Mouse (Mus musculus) intestine, embryonic 15.5 days (tissue): ENCODE results near the gene Mmp23. TPM values are rescaled to one million over a fixed set of nuclear protein-coding genes. Genes with fewer than 3 reads are reported as not detected.
"Not testable (repeated sequence)": the region's sequence is repeated elsewhere in the genome, so short reads cannot be mapped to it uniquely, and the experiment has no call there.

ENCODE experiments used
- ATAC-seq: fragments of 200-750 bp; cut with Nextera tagmentation; 2 replicates; pipeline ENCODE4 v1.8.0; 2017; ENCODE audit warnings: moderate TSS enrichment, moderate library complexity
- H3K27ac ChIP-seq: fragments of 300-500 bp; sonication (generic); 2 replicates; pipeline ENCODE4 v1.5.1; 2015; ENCODE audit warnings: mild to moderate bottlenecking, inconsistent platforms
- H3K27me3 ChIP-seq: fragments of 300-500 bp; sonication (generic); replicated peaks from 2 replicates; pipeline ENCODE4 v1.6.1; 2015; ENCODE audit warnings: inconsistent platforms
- H3K36me3 ChIP-seq: fragments of 300-500 bp; sonication (generic); 2 replicates; pipeline ENCODE4 v1.6.1; 2015; ENCODE audit warnings: inconsistent platforms
- H3K4me1 ChIP-seq: fragments of 300-500 bp; sonication (generic); replicated peaks from 2 replicates; pipeline ENCODE4 v1.6.1; 2015; ENCODE audit warnings: inconsistent platforms
- H3K4me2 ChIP-seq: fragments of 300-500 bp; sonication (generic); replicated peaks from 2 replicates; pipeline ENCODE4 v1.6.1; 2015; ENCODE audit warnings: mild to moderate bottlenecking, inconsistent platforms
- H3K4me3 ChIP-seq: fragments of 300-500 bp; sonication (generic); replicated peaks from 2 replicates; pipeline ENCODE4 v1.5.1; 2015; ENCODE audit warnings: inconsistent platforms
- H3K9ac ChIP-seq: fragments of 300-500 bp; sonication (generic); 2 replicates; pipeline ENCODE4 v1.6.1; 2015; ENCODE audit warnings: inconsistent platforms
- H3K9me3 ChIP-seq: fragments of 300-500 bp; sonication (generic); 2 replicates; pipeline ENCODE4 v1.6.1; 2016; ENCODE audit warnings: inconsistent platforms
- WGBS: fragments of 180-500 bp; shearing (Covaris S2); methylation state at CpG from one replicate; pipeline ENCODE4 v1.1.7; 2015; 5-methylcytosine and 5-hydroxymethylcytosine counted together
- polyA plus RNA-seq: library from polyadenylated mRNA; unstranded; fragments of >200 nt; fragmentation: Nextera tagmentation; extraction: Ambion mirVana; gene quantifications from 2 replicates; pipeline ENCODE4 v1.2.1, GENCODE M21; 2015

Gene Mmp23
- polyA plus RNA-seq, 1 experiment from 2014 or later = 38.0 TPM

DNA sequence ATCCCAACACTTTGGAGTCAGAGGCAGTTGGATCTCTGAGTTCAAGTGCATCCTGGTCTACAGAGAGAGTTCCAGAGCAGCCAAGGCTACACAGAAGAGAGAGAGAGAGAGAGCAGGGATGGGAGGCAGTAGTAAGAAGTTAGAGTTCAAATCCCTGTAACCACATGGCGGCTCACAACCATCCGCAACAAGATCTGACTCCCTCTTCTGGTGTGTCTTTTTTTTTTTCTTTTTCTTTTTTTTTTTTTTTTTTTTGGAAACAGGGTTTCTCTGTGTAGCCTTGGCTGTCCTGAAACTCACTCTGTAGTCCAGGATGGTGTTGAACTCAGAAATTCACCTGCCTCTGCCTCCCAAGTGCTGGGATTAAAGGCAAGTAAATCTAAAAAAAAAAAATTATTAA is 18.9 kb upstream of the Mmp23 start:
- H3K9me3 ChIP-seq = no peaks in the 10 kb centered on the region
- H3K4me2 ChIP-seq = no peak overlapping the region
- H3K4me3 ChIP-seq = no peak overlapping the region
- no peak for ATAC-seq
- H3K36me3 ChIP-seq = no peaks in the 10 kb centered on the region
- WGBS = 54% methylated on average over 2 of the region's 2 CpGs
- no peak overlapping the region for H3K27ac ChIP-seq
- no peak overlapping the region for H3K9ac ChIP-seq
- H3K4me1 ChIP-seq = peaks cover 8% of the 10 kb centered on the region
- no peaks in the 10 kb centered on the region for H3K27me3 ChIP-seq

GRCm38 (mm10) chr4:155670236-155670635 is 17.1 kb upstream of the Mmp23 start:
- WGBS = 54% methylated on average over 4 of the region's 4 CpGs
- not testable (repeated sequence) for H3K27me3 ChIP-seq, H3K4me3 ChIP-seq, ATAC-seq, H3K9ac ChIP-seq, H3K36me3 ChIP-seq, H3K9me3 ChIP-seq
- Histone ChIP-seq H3K4me2 (peak overlapping the region; percentile 60; the same call in 1 of the 2 replicates), H3K4me1 (peaks cover 12% of the 10 kb centered on the region), H3K27ac (peak overlapping the region; percentile 13; the same call in 1 of the 2 replicates)

DNA sequence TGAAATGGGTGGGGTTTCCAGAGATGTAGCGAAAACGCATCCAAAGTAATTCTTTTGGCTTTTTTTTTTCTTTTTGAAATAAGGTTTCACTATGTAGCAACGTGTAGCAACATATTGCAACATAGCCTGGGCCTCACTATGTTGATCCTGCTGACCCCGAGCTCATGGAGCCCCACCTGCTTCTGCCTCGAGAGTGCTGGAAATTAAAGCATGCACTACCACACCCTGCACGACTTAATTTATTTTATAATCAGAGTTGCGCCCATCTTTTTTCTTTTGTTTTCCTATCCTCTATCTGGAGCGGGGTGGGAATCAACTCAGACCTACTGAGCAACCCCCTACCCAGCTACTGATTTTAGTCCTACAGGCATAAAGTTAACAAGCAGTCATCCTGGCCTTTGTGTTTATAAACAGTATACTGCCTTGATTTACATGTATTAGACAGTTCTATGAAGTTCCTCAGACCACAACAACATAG is 16.5 kb upstream of the Mmp23 start:
- H3K27ac ChIP-seq = 0 out of 2 replicates have a peak overlapping the region, but pooled peaks have one; percentile 13
- H3K9me3 ChIP-seq = no peaks in the 10 kb centered on the region
- H3K4me3 ChIP-seq = peak overlapping the region; percentile 72
- peak overlapping the region; percentile 60 for H3K4me2 ChIP-seq
- no peaks in the 10 kb centered on the region for H3K27me3 ChIP-seq
- no peak overlapping the region for H3K9ac ChIP-seq
- WGBS = 1% methylated on average over 8 of the region's 8 CpGs
- peaks cover 12% of the 10 kb centered on the region for H3K4me1 ChIP-seq
- 0 out of 2 replicates have a peak, but pooled peaks cover 2% of the 10 kb centered on the region for H3K36me3 ChIP-seq
- ATAC-seq = peak; percentile 50; the same call in 1 of the 2 replicates

- Histone ChIP-seq H3K4me1 (peaks cover 12% of the 10 kb centered on the region), H3K4me3 (peak within 1 kb of the TSS; percentile 72), H3K9ac (peak within 1 kb of the TSS; percentile 74), H3K27me3 (no peaks in the 10 kb centered on the region), H3K36me3 (0 out of 2 replicates have a peak, but pooled peaks cover 2% of the 10 kb centered on the region), H3K9me3 (no peaks in the 10 kb centered on the region), H3K27ac (peak within 1 kb of the TSS; percentile 68), H3K4me2 (peak within 1 kb of the TSS; percentile 88)
- ATAC-seq = peak; percentile 99
- under 1% methylated on average over 73 of the region's 73 CpGs for WGBS
Observed at GRCm38 (mm10) chr4:155668689-155669597, 15.8 kb upstream of the Mmp23 start, which contains the start of gene Mib2. Gene Mib2 (minus strand): TSS chr4:155669198.

- no peak for ATAC-seq
- H3K4me1 ChIP-seq = peaks cover 12% of the 10 kb centered on the region
- H3K27ac ChIP-seq = no peak overlapping the region
Observed at GRCm38 (mm10) chr4:155666903-155667302, 13.7 kb upstream of the Mmp23 start.

DNA sequence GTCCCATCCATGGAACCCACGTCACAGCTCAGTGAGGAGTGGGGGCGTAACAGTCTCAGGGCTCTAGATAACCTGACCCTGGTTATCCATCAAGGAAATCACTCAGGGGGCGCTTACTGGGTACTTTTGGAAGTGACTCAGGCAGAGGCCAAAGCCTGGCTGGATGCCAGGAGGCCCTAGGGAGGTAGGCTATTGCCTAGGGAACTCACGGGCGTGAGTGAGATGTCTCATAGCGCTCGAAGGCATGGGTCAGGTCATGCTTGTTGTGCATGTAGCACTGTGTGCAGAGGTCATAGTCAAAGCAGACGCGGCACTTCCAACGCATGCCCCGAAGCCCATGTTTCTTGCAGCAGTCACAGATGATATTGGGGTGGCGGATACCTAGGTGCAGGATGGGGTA is 7.5 kb upstream of the Mmp23 start:
- H3K4me1 ChIP-seq = peaks cover 7% of the 10 kb centered on the region; the same call in 1 of the 2 replicates
- 70% methylated on average over 12 of the region's 12 CpGs for WGBS
- no peak overlapping the region for H3K9ac ChIP-seq
- peaks cover 8% of the 10 kb centered on the region; the same call in 1 of the 2 replicates for H3K36me3 ChIP-seq
- no peak overlapping the region for H3K4me2 ChIP-seq
- H3K27ac ChIP-seq = no peak overlapping the region
- ATAC-seq = peak; percentile 55
- H3K27me3 ChIP-seq = no peaks in the 10 kb centered on the region
- no peak overlapping the region for H3K4me3 ChIP-seq
- H3K9me3 ChIP-seq = no peaks in the 10 kb centered on the region

More at GRCm38 (mm10) chr4:155666903-155667302, 13.7 kb upstream of the Mmp23 start:
- H3K4me3 ChIP-seq = no peak overlapping the region
- 0 out of 2 replicates have a peak, but pooled peaks cover 2% of the 10 kb centered on the region for H3K36me3 ChIP-seq
- H3K27me3 ChIP-seq = no peaks in the 10 kb centered on the region
- H3K9ac ChIP-seq = no peak overlapping the region
- no peak overlapping the region for H3K4me2 ChIP-seq
- no peaks in the 10 kb centered on the region for H3K9me3 ChIP-seq

DNA sequence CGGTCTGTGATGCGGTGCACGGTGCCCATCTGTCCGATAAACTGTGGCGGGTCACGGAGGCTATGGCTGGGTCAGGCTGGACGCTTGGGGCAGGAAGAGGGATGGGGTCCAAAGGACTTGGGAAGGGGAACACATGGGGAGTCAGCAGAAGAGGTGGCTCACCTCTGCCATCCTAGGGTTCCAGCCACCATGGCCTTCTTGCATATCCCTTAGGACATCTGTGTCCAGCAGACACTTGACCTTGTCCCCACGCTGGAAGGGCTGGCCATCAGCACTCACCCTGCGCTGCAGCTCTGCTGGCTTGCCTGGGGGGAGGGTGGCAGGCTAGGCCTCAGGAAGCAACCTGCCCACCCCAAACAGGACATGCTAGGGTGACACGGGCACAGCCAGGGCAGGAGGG is 5.8 kb upstream of the Mmp23 start:
- H3K27me3 ChIP-seq = 0 out of 2 replicates have a peak, but pooled peaks cover 6% of the 10 kb centered on the region
- ATAC-seq = no peak
- peaks cover 22% of the 10 kb centered on the region for H3K4me1 ChIP-seq
- H3K9me3 ChIP-seq = no peaks in the 10 kb centered on the region
- no peak overlapping the region for H3K9ac ChIP-seq
- no peak overlapping the region for H3K4me2 ChIP-seq
- 93% methylated on average over 10 of the region's 10 CpGs for WGBS
- no peak overlapping the region for H3K27ac ChIP-seq
- no peak overlapping the region for H3K4me3 ChIP-seq
- peaks cover 8% of the 10 kb centered on the region; the same call in 1 of the 2 replicates for H3K36me3 ChIP-seq

GRCm38 (mm10) chr4:155656214-155656751 is 3.1 kb upstream of the Mmp23 start:
- H3K36me3 ChIP-seq = peaks cover 8% of the 10 kb centered on the region; the same call in 1 of the 2 replicates
- H3K27me3 ChIP-seq = peaks cover 16% of the 10 kb centered on the region
- H3K4me2 ChIP-seq = no peak overlapping the region
- peaks cover 48% of the 10 kb centered on the region for H3K4me1 ChIP-seq
- no peaks in the 10 kb centered on the region for H3K9me3 ChIP-seq
- H3K27ac ChIP-seq = no peak overlapping the region
- peak overlapping the region; percentile 5 for H3K9ac ChIP-seq
- H3K4me3 ChIP-seq = no peak overlapping the region
- ATAC-seq = no peak
- 91% methylated on average over 13 of the region's 13 CpGs for WGBS

GRCm38 (mm10) chr4:155654456-155655298 is 1.5 kb upstream of the Mmp23 start:
- Histone ChIP-seq H3K4me3 (peak overlapping the region; percentile 45), H3K4me1 (peaks cover 44% of the 10 kb centered on the region), H3K9me3 (no peaks in the 10 kb centered on the region), H3K27me3 (peaks cover 16% of the 10 kb centered on the region), H3K4me2 (peak overlapping the region; percentile 89), H3K36me3 (peaks cover 19% of the 10 kb centered on the region), H3K9ac (peak overlapping the region; percentile 52), H3K27ac (peak overlapping the region; percentile 54)
- peak; percentile 81 for ATAC-seq
- WGBS = 2% methylated on average over 52 of the region's 52 CpGs

DNA sequence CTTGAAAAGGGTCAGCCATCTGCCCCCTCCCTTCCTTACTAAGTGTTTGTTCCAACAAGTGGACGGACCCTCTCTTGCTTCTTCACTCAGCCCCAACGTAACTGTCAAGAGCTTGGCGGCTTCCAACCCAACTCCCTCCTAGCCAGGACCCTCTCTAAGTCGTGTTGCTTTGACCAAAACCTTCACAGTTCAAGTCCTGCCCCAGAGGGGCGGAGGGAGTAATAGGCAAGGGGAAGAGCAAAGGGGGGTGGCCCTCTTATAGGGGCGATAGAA is 935 bp upstream of the Mmp23 start:
- Histone ChIP-seq H3K27me3 (peaks cover 16% of the 10 kb centered on the region), H3K27ac (peak overlapping the region; percentile 54; the same call in 1 of the 2 replicates), H3K4me3 (peak overlapping the region; percentile 45), H3K9me3 (no peaks in the 10 kb centered on the region), H3K4me1 (peaks cover 44% of the 10 kb centered on the region), H3K4me2 (peak overlapping the region; percentile 89), H3K9ac (peak overlapping the region; percentile 52), H3K36me3 (peaks cover 25% of the 10 kb centered on the region)
- 0 out of 2 replicates have a peak, but pooled peaks have one; percentile 1 for ATAC-seq
- 5% methylated on average over 6 of the region's 6 CpGs for WGBS

GRCm38 (mm10) chr4:155653451-155654182 is 433 bp upstream of the Mmp23 start:
- peak; percentile 7; the same call in 1 of the 2 replicates for ATAC-seq

More at GRCm38 (mm10) chr4:155653451-155654182, 433 bp upstream of the Mmp23 start:
- H3K36me3 ChIP-seq = peaks cover 28% of the 10 kb centered on the region
- peak overlapping the region; percentile 68 for H3K27ac ChIP-seq
- H3K27me3 ChIP-seq = peaks cover 16% of the 10 kb centered on the region
- peak overlapping the region; percentile 45 for H3K4me3 ChIP-seq
- WGBS = 4% methylated on average over 31 of the region's 31 CpGs
- H3K4me2 ChIP-seq = peak overlapping the region; percentile 89
- H3K9me3 ChIP-seq = no peaks in the 10 kb centered on the region
- peak overlapping the region; percentile 52 for H3K9ac ChIP-seq
- H3K4me1 ChIP-seq = peaks cover 44% of the 10 kb centered on the region
